Comparison of ENCODE assay signal across 46 mouse cellular contexts in genomic region chr12:104519721-104520120, GRCm38 (mm10). TPM values are rescaled to one million over a fixed set of nuclear protein-coding genes. Genes with fewer than 3 reads are reported as not detected.
"Had no signal": no experiment of that assay in that cellular context is flagged by ENCODE, and none has a peak within 500 bp of the region (broad histone marks: within the 10 kb centered on the region; RNA-seq: fewer than 3 reads in every experiment).

No protein-coding gene starts in this region.

- H3K27me3 ChIP-seq: heart, embryonic 12.5 days; heart, embryonic 13.5 days; heart, embryonic 15.5 days; hindbrain, embryonic 12.5 days; hindbrain, embryonic 13.5 days; hindbrain, embryonic 15.5 days; intestine, embryonic 15.5 days; kidney, embryonic 15.5 days had no signal

- H3K36me3 ChIP-seq: heart, embryonic 10.5 days; heart, embryonic 12.5 days; heart, embryonic 13.5 days; heart, embryonic 15.5 days; hindbrain, embryonic 10.5 days; hindbrain, embryonic 12.5 days; hindbrain, embryonic 13.5 days; hindbrain, embryonic 15.5 days; intestine, embryonic 15.5 days; kidney, embryonic 15.5 days had no signal

- ATAC-seq: hindbrain, embryonic 16.5 days; hindbrain, postnatal 0 days; inflammation-experienced regulatory T-cells, adult 6 months; intestine, embryonic 15.5 days; intestine, embryonic 16.5 days; intestine, postnatal 0 days had no signal

- H3K9me3 ChIP-seq: heart, embryonic 10.5 days; heart, embryonic 15.5 days; hindbrain, embryonic 12.5 days; hindbrain, embryonic 15.5 days; intestine, embryonic 15.5 days had no signal

- H3K4me3 ChIP-seq: heart, embryonic 10.5 days; heart, embryonic 12.5 days; heart, embryonic 13.5 days; heart, embryonic 15.5 days; hindbrain, embryonic 10.5 days; hindbrain, embryonic 12.5 days; hindbrain, embryonic 13.5 days; hindbrain, embryonic 15.5 days; intestine, embryonic 15.5 days; kidney, embryonic 15.5 days; layer of hippocampus, adult 2 months had no signal

- H3K4me1 ChIP-seq: heart, embryonic 10.5 days; heart, embryonic 12.5 days; heart, embryonic 13.5 days; heart, embryonic 15.5 days; hindbrain, embryonic 10.5 days; hindbrain, embryonic 12.5 days; hindbrain, embryonic 13.5 days; hindbrain, embryonic 15.5 days; intestine, embryonic 15.5 days; kidney, embryonic 15.5 days had no signal

- H3K9ac ChIP-seq: heart, embryonic 12.5 days; heart, embryonic 13.5 days; heart, embryonic 15.5 days; hindbrain, embryonic 12.5 days; hindbrain, embryonic 13.5 days; hindbrain, embryonic 14.5 days; hindbrain, embryonic 15.5 days; intestine, embryonic 15.5 days; kidney, embryonic 15.5 days had no signal

- H3K4me2 ChIP-seq: heart, embryonic 11.5 days; heart, embryonic 12.5 days; heart, embryonic 13.5 days; heart, embryonic 15.5 days; hindbrain, embryonic 12.5 days; hindbrain, embryonic 13.5 days; hindbrain, embryonic 14.5 days; hindbrain, embryonic 15.5 days; intestine, embryonic 15.5 days; kidney, embryonic 15.5 days had no signal

- DNase-seq: heart, postnatal 10 days; heart, postnatal 14 days; heart, postnatal 36 days; heart, postnatal 4 days; kidney, adult 11 months; kidney, adult 18-20 months; kidney, adult 2 months; kidney, adult 8-10 months; kidney, adult 9 months; kidney, postnatal 10 days; kidney, postnatal 14 days; kidney, postnatal 25 days; kidney, postnatal 36 days; kidney, postnatal 4 days; layer of hippocampus, adult 9-11 months; layer of hippocampus, postnatal 36 days had no signal

- H3K27ac ChIP-seq: heart, embryonic 10.5 days; heart, embryonic 13.5 days; heart, embryonic 15.5 days; hindbrain, embryonic 10.5 days; hindbrain, embryonic 12.5 days; hindbrain, embryonic 13.5 days; hindbrain, embryonic 14.5 days; hindbrain, embryonic 15.5 days; hindbrain, postnatal 0 days; intestine, embryonic 15.5 days; kidney, embryonic 15.5 days; kidney, postnatal 0 days; layer of hippocampus, adult 2 months had no signal

RNA-seq across cellular contexts. Expression of gene Gsc, which starts 46.6 kb away (rescaled TPM):
- total RNA-seq: heart, adult 8-10 months; heart, postnatal 14 days; heart, postnatal 36 days; hematopoietic stem cell, adult 5-6 weeks; hindbrain, postnatal 0 days; layer of hippocampus, adult 18-20 months; layer of hippocampus, adult 2 months; layer of hippocampus, adult 8-10 months; layer of hippocampus, postnatal 10 days; layer of hippocampus, postnatal 14 days; layer of hippocampus, postnatal 25 days; layer of hippocampus, postnatal 36 days had no signal
- polyA plus RNA-seq: heart, embryonic 14.5 days; heart, postnatal 0 days; hindbrain, embryonic 13.5 days; hindbrain, embryonic 14.5 days; hindbrain, postnatal 0 days; inflammation-experienced regulatory T-cells, adult 6 months; intestine, postnatal 0 days; kidney, adult 2 months; kidney, embryonic 14.5 days; kidney, embryonic 15.5 days; kidney, postnatal 0 days; large intestine, adult 2 months had no signal
